Mouse (Mus musculus) megakaryocyte, embryonic 14.5 days (primary cell): ENCODE results near the gene Arhgdig.

Source experiments
- FLI1 ChIP-seq: IDR thresholded peaks from 2 replicates; pipeline ENCODE4 v1.6.1; 2012; ENCODE audit warnings: low read length, inconsistent platforms, mixed read lengths
- GATA1 ChIP-seq: IDR thresholded peaks from 3 replicates; pipeline ENCODE4 v1.6.1; 2012; ENCODE audit warnings: mixed read lengths, low read length, inconsistent platforms, borderline replicate concordance

DNA sequence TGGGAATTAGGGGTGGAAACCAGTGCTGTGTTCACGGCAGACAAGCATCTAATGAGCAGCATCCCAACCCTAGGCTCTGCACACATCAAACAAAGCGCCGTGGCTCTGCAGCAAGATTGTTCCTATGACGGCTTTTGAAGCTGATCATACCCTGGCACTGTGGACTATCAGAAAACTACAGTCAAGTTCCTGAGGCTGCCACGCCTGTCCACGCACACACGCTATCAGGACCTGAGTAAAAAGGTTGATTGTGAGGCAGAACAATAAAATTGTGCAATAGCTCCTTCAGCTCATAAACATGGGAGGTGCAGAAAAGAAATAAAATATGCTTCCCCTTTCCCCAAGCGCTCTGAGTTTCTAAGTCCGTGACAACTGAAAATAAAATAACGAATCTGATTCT is 30.1 kb upstream of the Arhgdig start:
- TF ChIP-seq GATA1 (no peak), FLI1 (no peak)
